Mouse (Mus musculus) stomach, embryonic 15.5 days (tissue): ENCODE results near the gene Gm4744. TPM values are rescaled to one million over a fixed set of nuclear protein-coding genes. Genes with fewer than 3 reads are reported as not detected.
"Not testable (repeated sequence)": the region's sequence is repeated elsewhere in the genome, so short reads cannot be mapped to it uniquely, and the experiment has no call there.

ENCODE experiments used
- ATAC-seq: fragments of 200-750 bp; cut with Nextera tagmentation; 2 replicates; pipeline ENCODE4 v1.8.0; 2017; ENCODE audit warnings: low read depth, moderate number of reproducible peaks, moderate TSS enrichment; ENCODE audit not compliant: insufficient read depth, low FRiP score
- H3K27ac ChIP-seq: fragments of 300-500 bp; sonication (generic); 2 replicates; pipeline ENCODE4 v1.5.1; 2015; ENCODE audit warnings: mild to moderate bottlenecking, inconsistent platforms
- H3K27me3 ChIP-seq: fragments of 300-500 bp; sonication (generic); replicated peaks from 2 replicates; pipeline ENCODE4 v1.6.1; 2015; ENCODE audit warnings: inconsistent platforms
- H3K36me3 ChIP-seq: fragments of 300-500 bp; sonication (generic); 2 replicates; pipeline ENCODE4 v1.6.1; 2015; ENCODE audit warnings: inconsistent platforms
- H3K4me1 ChIP-seq: fragments of 300-500 bp; sonication (generic); 2 replicates; pipeline ENCODE4 v1.6.1; 2015; ENCODE audit warnings: inconsistent platforms
- H3K4me2 ChIP-seq: fragments of 300-500 bp; sonication (generic); 2 replicates; pipeline ENCODE4 v1.6.1; 2015; ENCODE audit warnings: mild to moderate bottlenecking, inconsistent platforms
- H3K4me3 ChIP-seq: fragments of 300-500 bp; sonication (generic); replicated peaks from 2 replicates; pipeline ENCODE4 v1.5.1; 2015; ENCODE audit warnings: inconsistent platforms
- H3K9ac ChIP-seq: fragments of 300-500 bp; sonication (generic); 2 replicates; pipeline ENCODE4 v1.6.1; 2015; ENCODE audit warnings: inconsistent platforms
- H3K9me3 ChIP-seq: fragments of 300-500 bp; sonication (generic); 2 replicates; pipeline ENCODE4 v1.6.1; 2016; ENCODE audit warnings: inconsistent platforms
- WGBS: fragments of 180-500 bp; shearing (Covaris S2); methylation state at CpG from one replicate; pipeline ENCODE4 v1.1.7; 2015; 5-methylcytosine and 5-hydroxymethylcytosine counted together
- polyA plus RNA-seq: library from polyadenylated mRNA; unstranded; fragments of >200 nt; fragmentation: Nextera tagmentation; extraction: Ambion mirVana; gene quantifications from 2 replicates; pipeline ENCODE4 v1.2.1, GENCODE M21; 2015

The Gm4744 gene
- polyA plus RNA-seq = 0.17 and 0.24 TPM in 2 replicates

DNA sequence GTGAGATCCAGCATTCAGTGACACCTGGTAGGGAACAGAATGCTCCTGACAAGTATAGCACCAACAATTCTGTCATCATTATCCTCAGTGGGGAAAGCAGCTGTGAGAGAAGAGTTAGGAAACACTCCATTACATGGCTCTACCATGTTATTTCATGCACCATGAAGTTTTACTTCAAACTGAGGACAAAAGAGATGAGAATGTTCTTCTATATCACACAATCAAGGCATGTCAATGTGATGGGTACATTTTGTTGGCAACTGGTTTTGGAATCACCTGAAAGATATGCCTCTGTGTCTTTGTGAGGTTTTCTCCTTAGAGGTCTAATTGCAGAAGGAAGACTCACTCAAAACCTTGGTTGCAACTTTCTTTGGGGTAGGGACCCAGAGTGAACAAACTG lies at the start of gene Gm4744:
Gene Gm4744, minus strand, starts transcription at position 101 of the 400 bp plus-strand sequence.
- no peaks in the 10 kb centered on the region for H3K27me3 ChIP-seq
- no peak within 1 kb of the TSS for H3K27ac ChIP-seq
- no peaks in the 10 kb centered on the region for H3K9me3 ChIP-seq
- no peaks in the 10 kb centered on the region for H3K4me1 ChIP-seq
- H3K4me2 ChIP-seq = no peak within 1 kb of the TSS
- no peak within 1 kb of the TSS for H3K4me3 ChIP-seq
- no peaks in the 10 kb centered on the region for H3K36me3 ChIP-seq
- ATAC-seq = no peak
- H3K9ac ChIP-seq = no peak within 1 kb of the TSS

DNA sequence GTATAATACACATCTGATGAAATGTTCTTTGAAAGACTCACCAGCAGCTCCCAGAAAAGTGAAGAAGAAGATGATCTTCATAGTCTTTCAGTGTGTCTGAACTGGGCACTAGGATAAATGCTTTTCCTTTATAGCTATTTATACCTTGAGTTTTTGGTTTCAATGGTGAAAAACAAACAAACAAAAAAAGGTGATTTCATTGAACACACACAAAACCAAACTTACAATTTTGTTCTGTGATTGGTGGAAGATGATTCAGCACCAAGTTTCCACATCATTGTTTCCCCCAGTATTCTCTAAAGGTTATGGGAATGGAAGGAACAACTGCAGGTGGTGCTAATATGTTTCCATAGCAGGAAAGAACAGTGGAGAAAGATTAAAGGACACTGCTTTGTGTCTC lies 47.7 kb upstream of the Gm4744 start, which contains the start of gene Gm2663:
Gene Gm2663, minus strand, starts transcription at position 101 of the 400 bp plus-strand sequence.
- not testable (repeated sequence) for H3K4me1 ChIP-seq, H3K9ac ChIP-seq, H3K36me3 ChIP-seq, H3K9me3 ChIP-seq, H3K27me3 ChIP-seq, H3K27ac ChIP-seq, H3K4me3 ChIP-seq, H3K4me2 ChIP-seq, ATAC-seq

DNA sequence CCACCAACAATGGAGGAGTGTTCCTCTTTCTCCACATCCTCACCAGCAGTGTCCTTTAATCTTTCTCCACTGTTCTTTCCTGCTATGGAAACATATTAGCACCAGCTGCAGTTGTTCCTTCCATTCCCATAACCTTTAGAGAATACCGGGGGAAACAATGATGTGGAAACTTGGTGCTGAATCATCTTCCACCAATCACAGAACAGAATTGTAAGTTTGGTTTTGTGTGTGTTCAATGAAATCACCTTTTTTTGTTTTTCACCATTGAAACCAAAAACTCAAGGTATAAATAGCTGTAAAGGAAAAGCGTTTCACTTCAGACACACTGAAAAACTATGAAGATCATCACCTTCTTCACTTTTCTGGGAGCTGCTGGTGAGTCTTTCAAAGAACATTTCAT lies 12.8 kb upstream of the Gm4744 start, which contains the start of gene 1810009J06Rik:
Gene 1810009J06Rik, plus strand, starts transcription at position 301 of the 400 bp plus-strand sequence.
- 87% methylated on average over 2 of the region's 2 CpGs for WGBS
- ATAC-seq = not testable (repeated sequence)

DNA sequence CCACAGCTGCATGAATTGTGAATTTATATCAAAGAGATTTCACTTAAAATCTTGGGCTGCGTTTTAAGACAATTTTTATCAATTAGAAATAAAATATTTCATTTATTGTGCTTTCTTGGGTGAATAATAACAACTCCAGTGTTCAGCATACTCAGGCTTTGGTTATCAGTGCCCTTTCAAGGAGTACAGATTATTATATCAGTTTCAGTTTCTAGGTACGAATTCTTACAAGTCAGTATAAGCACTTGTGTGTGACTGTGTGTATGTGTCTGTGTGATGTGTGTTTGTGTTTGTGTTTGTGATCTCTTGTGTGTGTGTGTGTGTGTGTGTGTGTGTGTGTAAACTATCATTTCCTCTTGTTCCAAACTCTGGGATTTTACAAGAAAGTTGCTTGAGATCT lies 2.0 kb upstream of the Gm4744 start:
- Histone ChIP-seq H3K9me3 (no peaks in the 10 kb centered on the region), H3K9ac (no peak overlapping the region), H3K27me3 (no peaks in the 10 kb centered on the region), H3K27ac (no peak overlapping the region), H3K36me3 (no peaks in the 10 kb centered on the region), H3K4me1 (no peaks in the 10 kb centered on the region), H3K4me3 (no peak overlapping the region), H3K4me2 (no peak overlapping the region)
- no peak for ATAC-seq
- WGBS = 59% methylated on average over 2 of the region's 2 CpGs

More for the DNA sequence above, 12.8 kb upstream of the Gm4744 start, which contains the start of gene 1810009J06Rik:
- not testable (repeated sequence) for H3K9me3 ChIP-seq, H3K4me3 ChIP-seq, H3K4me1 ChIP-seq, H3K27ac ChIP-seq, H3K27me3 ChIP-seq, H3K36me3 ChIP-seq, H3K4me2 ChIP-seq, H3K9ac ChIP-seq

DNA sequence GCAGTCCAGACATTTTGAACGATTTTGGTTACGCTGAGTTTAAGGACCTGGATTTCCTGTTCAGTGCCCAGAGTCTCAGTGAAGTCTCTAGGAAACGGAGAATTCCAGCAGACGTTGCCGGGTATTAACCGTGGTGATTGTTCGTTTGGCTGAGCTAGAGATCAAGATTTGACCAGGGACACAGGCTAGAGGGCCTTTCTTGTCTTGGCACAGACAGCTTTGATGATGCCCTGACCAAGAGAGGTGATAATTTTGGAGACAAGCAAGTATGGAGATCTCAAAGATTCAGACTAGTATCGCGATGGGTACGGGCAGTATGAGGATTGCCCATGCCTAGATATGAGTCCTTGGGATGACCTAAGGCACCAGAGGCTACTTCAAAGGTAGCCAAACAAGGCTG lies 11.2 kb downstream of the Gm4744 start, which contains the start of gene 1700074P13Rik:
Gene 1700074P13Rik, minus strand, starts transcription at position 101 of the 400 bp plus-strand sequence.
- no peaks in the 10 kb centered on the region for H3K9me3 ChIP-seq
- WGBS = 91% methylated on average over 10 of the region's 10 CpGs
- H3K27me3 ChIP-seq = no peaks in the 10 kb centered on the region
- H3K4me1 ChIP-seq = no peaks in the 10 kb centered on the region
- H3K27ac ChIP-seq = no peak within 1 kb of the TSS
- ATAC-seq = no peak
- no peak within 1 kb of the TSS for H3K4me2 ChIP-seq
- H3K36me3 ChIP-seq = no peaks in the 10 kb centered on the region
- H3K9ac ChIP-seq = no peak within 1 kb of the TSS
- H3K4me3 ChIP-seq = no peak within 1 kb of the TSS

DNA sequence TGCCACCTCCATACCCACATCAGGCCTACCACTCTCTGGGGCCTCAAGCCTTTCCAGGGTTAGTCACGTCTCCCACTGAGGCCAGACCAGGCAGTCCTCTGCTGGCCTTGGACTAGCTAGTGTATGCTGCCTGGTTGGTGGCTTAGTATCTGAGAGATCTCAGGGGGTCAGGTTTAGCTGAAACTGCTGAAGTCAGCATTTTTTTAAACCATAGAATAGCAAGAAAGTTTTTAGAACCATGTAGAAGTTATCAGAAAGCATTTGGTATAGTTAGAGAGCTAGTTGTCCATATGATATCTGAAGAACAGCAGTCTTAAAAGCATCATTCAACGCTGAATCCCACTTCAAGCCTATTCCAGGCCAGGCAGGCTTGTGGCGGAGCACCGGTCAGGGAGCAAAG lies 31.7 kb downstream of the Gm4744 start:
- no peak overlapping the region for H3K27ac ChIP-seq
- no peaks in the 10 kb centered on the region for H3K4me1 ChIP-seq
- H3K9me3 ChIP-seq = no peaks in the 10 kb centered on the region
- 80% methylated on average over 4 of the region's 4 CpGs for WGBS
- no peak overlapping the region for H3K9ac ChIP-seq
- no peak for ATAC-seq
- H3K4me2 ChIP-seq = no peak overlapping the region
- no peaks in the 10 kb centered on the region for H3K27me3 ChIP-seq
- H3K36me3 ChIP-seq = no peaks in the 10 kb centered on the region
- no peak overlapping the region for H3K4me3 ChIP-seq

DNA sequence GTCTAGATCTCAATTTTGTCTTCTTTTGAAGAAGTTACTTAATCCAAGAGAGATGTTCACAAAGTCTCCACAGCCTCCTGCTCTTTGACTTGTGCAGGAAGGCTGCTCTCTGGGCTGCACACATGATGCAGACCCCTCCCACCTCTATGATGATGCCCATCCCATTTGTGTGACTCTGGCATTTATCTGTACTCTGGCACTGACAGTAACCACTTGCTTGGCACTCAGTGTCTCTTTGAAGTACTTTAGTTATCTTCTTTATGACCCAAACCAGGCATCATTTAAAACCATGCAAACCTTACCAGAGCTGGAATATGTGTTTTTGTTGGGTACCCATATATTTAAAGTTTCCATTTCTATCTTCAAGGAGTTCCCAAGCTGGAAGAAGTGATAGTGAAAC lies 51.4 kb downstream of the Gm4744 start, which contains the start of gene Prss58:
Gene Prss58, minus strand, starts transcription at position 101 of the 400 bp plus-strand sequence.
- Histone ChIP-seq H3K4me3 (no peak within 1 kb of the TSS), H3K27ac (no peak within 1 kb of the TSS), H3K4me1 (no peaks in the 10 kb centered on the region), H3K27me3 (no peaks in the 10 kb centered on the region), H3K36me3 (no peaks in the 10 kb centered on the region), H3K4me2 (no peak within 1 kb of the TSS), H3K9ac (no peak within 1 kb of the TSS), H3K9me3 (no peaks in the 10 kb centered on the region)
- ATAC-seq = no peak

Other genes starting within 250 kb of the Gm4744 start
- not detected in 2 replicates for gene Moxd2, start 64.4 kb downstream of the Gm4744 start, polyA plus RNA-seq
- not detected in 2 replicates for gene Prss58, start 51.5 kb downstream of the Gm4744 start, polyA plus RNA-seq
- gene 1700074P13Rik, start 11.3 kb downstream of the Gm4744 start, polyA plus RNA-seq = not detected in 2 replicates
- 0.45 TPM in 1 of 2 replicates, not detected in the other for gene 1810009J06Rik, start 12.9 kb upstream of the Gm4744 start, polyA plus RNA-seq
- 1.0 TPM in 1 of 2 replicates, not detected in the other for gene Gm2663, start 47.6 kb upstream of the Gm4744 start, polyA plus RNA-seq
- 3.2 and 3.5 TPM in 2 replicates for gene 2210010C04Rik, start 83.6 kb upstream of the Gm4744 start, polyA plus RNA-seq